Mouse (Mus musculus) retina, postnatal 1 day (tissue): ENCODE measurements at regions not wholly inside any gene's neighbourhood (a gene's known extent, or its start where the extent isn't known, plus 50 kb on each side); places are given as distances from the start of the nearest gene placed in this dataset.

ENCODE experiments used
- DNase-seq: peaks from one replicate; pipeline ENCODE4 v3.0.0-alpha.2; 2012

DNA sequence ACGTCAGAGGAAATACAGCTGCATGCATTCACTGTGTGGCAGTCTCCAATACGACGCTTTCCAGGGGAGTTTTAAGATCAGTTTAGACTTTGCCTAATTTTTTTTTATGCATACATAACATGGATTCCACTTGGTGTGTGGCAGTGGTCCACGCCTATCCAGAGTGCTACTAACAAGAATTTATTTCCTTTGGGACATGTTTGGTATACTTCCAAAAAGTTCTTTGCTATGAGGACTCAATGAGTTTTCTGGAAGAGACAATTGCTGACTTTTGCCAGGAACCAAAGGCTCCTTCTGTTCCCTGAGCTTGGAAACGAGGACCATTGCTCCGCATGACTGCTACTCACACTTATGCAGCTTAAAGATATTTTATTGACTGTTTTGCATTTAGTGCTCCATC lies 59.2 kb downstream of the Marcks start:
- DNase-seq: no peak

DNA sequence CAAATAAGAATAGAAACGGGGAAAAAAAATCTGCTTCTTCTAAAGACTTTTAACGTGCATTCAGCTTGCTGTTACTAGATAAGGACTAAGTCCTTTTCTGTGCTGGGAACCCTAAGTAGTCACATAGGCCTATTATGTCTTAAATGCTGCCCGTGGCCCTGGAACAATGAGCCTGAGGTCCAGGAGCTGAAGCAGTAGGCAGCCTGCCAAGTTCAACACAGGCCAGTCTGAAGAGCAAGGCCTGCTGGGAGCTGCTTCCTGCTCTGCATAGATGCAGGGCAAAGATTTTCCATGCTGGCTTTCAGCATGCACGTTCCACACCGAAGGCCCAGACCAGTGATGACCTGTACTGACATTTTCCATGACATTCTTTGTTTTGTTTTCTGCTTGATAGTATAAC lies 60.3 kb downstream of the Marcks start:
- peak; percentile 87 for DNase-seq

DNA sequence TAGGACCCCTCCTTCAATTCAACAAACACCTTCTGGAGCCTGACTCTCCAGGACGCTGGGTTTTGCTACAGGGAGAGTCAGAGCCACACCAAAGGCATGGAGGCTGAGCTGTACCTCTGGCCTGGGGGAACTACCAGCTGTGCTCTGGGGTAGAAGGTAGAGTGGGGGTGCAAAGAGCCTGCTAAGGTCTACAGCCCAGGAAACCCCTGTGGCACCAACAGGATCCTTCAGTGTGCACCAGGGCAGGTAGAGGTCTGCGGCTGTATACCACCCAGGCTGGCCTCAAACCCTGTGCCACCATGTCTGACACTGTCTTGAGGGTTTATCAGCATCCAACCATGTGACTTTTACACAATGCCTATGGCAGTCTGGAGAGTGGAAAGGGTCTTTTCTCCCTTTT lies 61.0 kb downstream of the Marcks start:
- DNase-seq: no peak

DNA sequence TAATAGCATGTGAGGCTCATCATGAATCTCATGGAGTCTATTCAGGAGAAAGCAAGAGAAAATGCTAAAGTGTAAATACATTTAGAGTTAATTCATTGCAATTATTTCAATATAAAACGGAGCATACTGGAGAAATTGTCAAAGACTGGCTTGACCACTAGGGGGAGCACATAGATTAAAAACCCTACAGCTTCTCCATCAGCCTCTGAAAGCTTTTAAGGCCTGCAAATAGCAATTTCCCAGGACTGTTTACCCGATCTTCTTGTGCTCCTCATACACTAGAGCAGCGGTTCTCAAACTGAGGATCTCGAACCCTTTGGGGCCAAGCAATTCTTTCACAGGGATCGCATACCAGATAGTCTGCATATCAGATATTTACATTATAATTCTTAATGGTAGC lies 65.9 kb downstream of the Marcks start:
- DNase-seq: peak; percentile 85

DNA sequence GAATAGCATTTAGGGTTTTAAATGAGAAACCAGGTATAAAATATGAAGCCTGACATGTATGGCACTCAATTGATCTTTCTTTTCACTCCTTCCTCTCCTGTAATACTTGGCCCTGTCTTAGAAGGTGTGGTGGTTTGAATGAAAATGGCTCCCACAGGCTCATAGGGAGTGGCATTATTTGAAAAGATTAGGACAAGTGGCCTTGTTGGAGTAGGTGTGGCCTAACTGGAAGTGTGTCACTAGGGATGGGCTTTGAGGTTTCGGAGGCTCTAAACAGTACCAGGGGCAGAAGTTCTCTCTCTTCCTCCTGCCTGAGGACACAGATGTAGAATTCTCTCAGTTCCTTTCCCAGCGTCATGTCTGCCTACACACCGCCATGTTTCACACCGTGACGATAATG lies 66.7 kb downstream of the Marcks start:
- no peak for DNase-seq

DNA sequence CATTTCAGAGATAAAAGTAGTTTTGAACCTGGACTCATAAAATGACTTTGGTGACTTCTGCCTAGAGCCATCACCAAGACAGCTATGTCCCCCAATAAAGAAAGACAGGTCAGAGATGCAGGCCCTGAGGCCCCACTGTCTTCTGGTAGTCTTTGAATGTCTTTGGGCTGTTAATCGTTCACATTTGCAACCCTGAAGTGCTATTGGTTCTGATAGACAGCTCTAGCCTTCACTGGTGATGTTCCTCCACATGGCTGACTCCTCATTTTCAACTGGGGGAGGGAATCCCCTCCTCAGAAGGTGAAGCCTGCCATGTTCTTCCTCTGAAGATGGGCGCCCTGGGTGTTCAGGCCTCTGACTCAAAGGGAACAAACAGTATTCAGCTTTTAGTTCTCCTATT lies 67.3 kb downstream of the Marcks start:
- DNase-seq: no peak
